Mouse (Mus musculus) heart, adult 11 months (tissue): ENCODE measurements around the gene Phf5a.
"Not testable (repeated sequence)": the region's sequence is repeated elsewhere in the genome, so short reads cannot be mapped to it uniquely, and the experiment has no call there.

ENCODE experiments used
- DNase-seq: peaks from one replicate; pipeline ENCODE4 v3.0.0; 2022

Phf5a gene

DNA sequence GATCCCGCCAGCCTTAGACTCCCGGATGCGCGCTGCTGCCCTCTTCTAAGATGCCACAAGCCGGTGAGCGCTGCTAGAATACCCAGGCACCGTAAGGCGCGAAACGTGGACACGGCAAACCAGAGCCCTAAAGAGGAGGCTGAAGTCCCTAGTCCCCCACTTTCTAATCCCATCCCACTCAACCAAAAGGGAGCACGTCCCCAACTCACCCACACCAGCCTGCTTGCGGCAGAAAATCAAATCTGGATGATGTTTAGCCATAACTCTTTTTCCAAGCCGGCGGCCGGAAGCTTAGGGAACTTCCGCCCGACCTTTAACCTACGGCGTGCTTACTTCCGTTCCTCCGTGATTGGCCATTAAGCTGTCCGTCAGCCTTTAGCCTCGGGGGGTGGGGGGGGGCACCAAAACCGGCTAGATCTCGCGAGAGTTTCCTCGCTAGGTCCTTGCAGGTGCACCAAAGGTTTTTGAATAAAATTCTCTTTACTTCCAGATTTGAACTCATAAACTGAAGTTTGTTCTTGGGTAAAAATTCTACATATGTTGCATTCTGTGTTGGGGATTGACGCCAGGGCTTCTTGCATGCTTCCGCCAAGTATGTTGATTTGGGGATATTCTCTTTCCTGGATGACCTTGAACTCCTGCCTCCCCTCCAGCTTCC lies at the start of gene Phf5a:
TSS of gene Phf5a (minus strand) at position 308 of the 658 bp plus-strand sequence.
- peak; percentile 99 for DNase-seq

- peak; percentile 89 for DNase-seq
These were observed 49.5 kb upstream of the Phf5a start for GRCm38 (mm10) chr15:81921255-81921654.

DNA sequence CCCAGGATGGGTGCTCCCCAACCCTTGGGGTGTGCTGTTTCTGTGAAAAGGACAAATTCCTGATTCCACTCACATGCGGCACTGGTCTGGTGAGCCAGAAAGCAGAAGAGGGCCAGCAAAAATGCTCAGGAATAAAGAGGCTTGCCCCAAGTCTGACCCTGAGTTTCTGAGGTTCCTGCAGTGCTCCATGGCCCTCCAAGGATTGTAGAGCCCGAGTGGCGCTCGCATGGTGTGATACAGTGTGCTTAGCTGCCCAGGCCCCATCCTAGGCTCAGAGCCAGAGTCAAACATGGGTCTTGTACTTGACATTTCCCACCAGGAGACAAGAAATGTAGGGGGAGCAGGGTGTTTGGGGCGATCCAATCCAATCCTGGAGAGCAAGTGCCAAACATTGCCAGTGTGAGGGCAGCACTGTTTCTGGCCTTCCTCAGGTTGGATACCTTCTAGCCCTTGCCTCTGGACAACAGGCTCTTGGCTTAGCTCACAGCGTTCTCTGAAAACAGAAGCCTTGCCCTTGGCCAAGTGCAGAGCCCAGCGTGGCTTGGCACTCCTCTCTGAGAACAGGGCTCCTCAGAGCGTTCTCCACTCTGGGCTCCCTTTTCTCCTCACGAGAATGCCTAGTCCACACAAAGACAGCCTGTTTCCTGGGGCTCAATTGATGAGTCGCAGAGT lies 49.0 kb upstream of the Phf5a start:
- DNase-seq: peak; percentile 86

- DNase-seq: peak; percentile 91
These were observed 47.4 kb upstream of the Phf5a start for GRCm38 (mm10) chr15:81919062-81919461.

DNA sequence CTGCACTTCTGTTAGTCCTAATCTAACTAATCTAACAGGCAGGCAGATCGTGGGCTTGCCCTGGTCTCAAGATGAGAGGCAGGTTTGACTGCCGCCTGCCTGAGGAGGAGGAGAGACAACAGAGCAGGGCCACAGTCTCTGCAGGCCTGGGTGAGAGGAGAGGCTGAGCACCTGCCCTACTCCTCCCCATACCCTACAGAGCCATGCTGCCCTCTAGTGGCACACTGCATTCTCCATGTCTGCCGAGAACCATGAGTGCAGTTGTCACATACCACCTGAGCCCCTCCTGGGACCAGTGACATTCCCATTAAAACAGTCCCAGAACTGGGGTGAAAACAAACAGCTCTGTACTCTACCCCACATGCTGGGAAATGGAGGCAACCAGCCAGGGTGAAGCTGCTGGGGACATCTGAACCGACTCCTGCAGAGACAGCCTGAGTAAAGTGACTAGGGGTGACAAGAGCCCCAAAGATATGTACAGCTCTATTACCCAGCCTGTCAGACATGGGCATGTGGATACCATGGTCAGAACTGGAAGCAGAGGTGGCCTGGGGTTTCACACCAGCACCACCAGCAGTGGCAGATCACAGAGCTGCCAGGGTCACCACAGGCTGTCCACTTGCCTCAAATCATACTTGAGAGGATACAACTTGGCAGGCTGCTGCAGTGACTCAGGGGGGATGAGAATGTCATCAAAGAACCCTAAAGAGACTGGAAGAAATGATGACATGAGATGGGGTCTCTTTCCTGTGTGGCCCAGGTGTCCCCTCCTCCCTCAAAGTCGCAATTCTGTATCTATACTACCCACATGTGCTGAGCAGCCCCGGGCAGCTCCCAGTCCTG lies 46.1 kb upstream of the Phf5a start:
- DNase-seq: peak; percentile 95

DNA sequence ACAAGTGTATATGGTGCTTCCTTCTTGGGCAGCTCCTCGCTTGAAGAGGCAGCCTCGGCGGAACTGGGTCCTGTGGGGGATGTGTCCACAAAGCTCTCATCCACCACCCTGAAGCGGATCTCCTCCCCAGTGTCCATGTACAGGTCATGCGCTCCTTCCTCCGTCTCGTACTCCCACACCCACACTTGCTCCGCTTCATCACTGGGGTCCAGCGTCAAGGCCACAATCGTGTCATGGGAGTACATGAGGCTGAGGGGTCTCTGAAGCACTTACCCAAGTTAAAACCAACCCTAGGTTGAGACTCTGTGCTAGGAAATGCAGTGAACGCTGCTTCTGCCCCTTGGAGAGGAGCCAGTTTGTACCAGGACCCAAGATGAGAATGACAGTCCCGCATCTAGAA lies 45.5 kb upstream of the Phf5a start:
- DNase-seq: peak; percentile 92

DNA sequence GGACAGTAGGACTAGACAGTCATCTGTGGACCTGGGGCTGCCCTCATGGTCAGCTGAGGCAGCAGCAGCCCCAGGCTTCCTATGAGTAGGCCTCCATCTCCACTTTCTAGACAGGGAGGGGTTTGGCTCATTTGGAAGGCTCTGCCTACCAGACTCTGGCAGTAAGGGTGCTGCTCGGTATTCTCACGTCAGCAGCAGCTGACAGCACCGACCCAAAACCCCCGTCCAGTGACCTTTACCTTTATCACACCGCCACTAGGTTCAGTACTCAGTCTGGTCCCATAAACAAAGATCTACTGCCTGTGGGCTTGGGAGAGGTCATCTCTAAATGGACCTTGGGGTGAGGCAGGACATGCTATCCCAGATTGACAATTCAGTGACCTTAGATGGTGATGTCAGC lies 44.0 kb upstream of the Phf5a start:
- peak; percentile 94 for DNase-seq

DNA sequence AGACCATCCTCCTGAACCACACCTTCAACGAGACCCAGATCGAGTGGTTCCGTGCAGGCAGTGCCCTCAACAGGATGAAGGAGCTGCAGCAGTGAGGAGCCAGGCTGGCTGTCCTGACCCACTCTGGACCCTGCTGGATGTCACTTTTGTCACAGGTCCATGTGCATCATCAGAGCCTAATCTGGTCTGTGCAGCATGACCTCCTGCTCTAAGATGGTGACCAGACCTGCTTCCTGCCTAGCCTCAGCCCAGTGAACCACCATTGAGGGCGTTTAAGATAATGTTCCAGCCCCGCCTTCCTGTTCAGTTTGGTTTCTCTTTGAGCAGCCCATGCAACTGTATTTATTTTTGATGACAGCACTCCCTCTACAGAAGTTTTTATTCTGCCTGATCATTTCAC lies 43.0 kb upstream of the Phf5a start:
- no peak for DNase-seq

GRCm38 (mm10) chr15:81912498-81912897 lies 40.8 kb upstream of the Phf5a start:
- no peak for DNase-seq

GRCm38 (mm10) chr15:81908767-81909166 lies 37.1 kb upstream of the Phf5a start:
- not testable (repeated sequence) for DNase-seq

DNA sequence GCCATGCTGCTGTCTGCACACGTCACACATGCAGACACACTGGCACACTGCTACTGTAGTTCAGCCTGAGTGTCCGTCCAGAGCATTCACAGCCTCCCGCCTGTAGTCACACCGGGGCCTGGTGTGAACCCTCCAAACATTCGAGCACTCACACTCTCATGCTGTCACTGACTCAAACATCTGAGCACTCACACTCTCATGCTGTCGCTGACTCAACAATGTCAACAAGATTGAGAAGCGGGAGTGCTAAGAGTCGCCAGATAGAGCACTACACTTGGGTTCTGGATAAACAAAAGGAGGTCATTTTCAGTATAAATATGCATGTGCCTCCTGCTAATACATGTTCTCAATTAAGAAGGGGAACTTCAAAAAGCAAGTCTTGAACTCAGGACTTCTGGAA lies 36.2 kb upstream of the Phf5a start:
- no peak for DNase-seq

- DNase-seq: no peak
These were observed 33.2 kb upstream of the Phf5a start for GRCm38 (mm10) chr15:81904939-81905338.

DNA sequence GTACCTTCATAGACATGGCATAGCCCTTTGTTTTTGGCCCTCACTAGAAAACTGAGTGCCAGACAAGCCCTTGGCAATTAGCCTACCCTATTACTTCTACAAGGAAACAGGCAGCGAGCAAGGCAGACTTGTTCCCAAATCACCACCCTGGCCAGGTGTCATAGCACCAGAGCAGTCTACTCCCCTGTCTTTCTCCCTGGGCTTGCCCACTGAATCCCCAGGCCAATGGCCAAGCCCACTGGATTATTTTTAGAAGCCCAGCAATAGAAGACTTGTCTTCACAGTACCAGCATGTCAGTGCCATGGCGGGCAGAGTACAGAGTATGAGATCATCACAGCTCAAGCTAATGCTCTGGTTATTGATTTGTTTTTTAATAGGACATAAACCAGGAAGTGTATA lies 27.0 kb upstream of the Phf5a start:
- peak; percentile 95 for DNase-seq

DNA sequence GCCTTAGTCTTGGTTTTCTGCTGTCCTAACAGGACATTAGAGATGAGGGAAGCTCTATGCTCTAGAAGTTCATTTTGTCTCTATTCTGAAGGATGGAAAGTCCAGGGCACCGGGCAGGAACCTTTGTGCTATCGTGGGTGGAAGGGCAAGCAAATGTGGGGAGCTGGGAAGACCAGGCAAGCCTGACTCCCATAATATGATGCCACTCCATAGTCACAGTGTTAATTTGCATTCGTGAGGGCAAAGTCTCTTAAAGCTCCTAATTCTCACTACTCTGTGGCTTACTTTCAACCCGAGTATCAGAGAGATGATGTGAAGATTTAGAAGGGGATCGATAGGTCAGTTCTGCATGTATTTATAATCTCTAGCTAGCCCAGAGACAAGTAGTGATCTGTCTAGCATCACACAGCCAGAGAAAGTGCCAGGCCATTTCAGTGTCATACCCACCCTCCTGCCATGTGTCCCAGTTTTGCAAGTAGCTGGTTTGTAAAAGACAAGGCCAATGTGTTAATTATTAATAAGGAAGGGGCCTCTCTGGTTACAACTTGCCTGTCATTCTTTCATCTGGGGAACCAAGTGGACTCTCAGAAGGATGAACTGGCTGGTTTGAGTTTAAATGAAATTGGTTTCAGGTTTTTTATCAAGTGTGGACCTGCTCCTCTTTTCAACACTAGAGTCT lies 26.0 kb upstream of the Phf5a start:
- no peak for DNase-seq

DNA sequence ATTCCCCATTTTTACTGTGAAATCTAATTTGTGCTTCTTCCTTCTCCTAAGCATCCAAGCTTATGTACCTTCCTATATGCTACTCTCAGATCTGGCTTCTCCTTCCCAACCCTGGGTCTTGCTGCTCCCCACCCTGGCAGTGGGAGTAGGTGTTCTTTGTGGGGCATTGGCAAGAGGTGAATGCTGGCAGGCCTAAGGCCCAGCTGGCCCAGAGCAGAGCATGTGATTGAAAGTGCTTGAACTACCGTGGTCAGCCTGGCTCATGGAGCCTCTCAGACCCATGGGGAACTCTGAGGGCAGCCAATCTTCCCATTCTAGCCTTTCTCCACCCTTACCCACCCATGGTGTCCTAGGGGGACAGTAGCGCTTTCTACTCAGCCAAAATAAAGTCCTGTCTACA lies 24.7 kb upstream of the Phf5a start:
- DNase-seq: peak; percentile 94

GRCm38 (mm10) chr15:81894002-81894401 lies 22.3 kb upstream of the Phf5a start:
- DNase-seq: no peak

DNA sequence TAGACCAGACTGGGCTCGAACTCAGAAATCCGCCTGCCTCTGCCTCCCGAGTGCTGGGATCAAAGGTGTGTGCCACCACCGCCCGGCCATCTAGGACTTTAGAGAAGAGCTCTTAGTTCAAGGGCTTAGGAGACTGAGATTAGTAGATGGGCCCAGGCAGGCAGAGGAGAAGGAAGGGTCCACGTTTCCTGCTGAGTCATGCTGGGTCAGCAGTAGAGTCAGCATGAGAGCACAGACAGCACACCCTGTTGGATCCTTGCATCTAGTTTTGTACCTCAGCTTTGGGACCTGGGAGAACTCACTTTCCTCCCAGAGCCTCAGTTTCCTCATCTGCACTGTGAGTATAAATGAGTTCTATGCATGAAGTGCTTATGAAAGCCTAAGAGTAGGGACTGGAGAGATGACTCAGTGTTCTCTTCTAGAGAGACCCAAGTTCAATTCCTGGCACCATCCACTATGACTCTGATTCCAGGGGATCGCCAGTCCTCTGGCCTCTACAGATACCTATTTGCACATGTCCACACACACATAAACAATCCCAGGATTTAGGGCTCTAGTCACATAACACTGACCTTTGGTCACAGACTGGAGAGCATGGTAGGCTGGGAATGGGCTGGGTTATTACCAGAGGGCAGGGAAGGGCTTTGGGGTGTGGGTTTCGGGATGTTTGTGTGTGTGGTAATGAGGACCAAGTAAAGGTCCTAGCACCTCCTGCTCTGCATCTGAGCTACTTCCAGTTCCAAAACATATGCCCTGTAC lies 20.3 kb upstream of the Phf5a start:
- DNase-seq: no peak

DNA sequence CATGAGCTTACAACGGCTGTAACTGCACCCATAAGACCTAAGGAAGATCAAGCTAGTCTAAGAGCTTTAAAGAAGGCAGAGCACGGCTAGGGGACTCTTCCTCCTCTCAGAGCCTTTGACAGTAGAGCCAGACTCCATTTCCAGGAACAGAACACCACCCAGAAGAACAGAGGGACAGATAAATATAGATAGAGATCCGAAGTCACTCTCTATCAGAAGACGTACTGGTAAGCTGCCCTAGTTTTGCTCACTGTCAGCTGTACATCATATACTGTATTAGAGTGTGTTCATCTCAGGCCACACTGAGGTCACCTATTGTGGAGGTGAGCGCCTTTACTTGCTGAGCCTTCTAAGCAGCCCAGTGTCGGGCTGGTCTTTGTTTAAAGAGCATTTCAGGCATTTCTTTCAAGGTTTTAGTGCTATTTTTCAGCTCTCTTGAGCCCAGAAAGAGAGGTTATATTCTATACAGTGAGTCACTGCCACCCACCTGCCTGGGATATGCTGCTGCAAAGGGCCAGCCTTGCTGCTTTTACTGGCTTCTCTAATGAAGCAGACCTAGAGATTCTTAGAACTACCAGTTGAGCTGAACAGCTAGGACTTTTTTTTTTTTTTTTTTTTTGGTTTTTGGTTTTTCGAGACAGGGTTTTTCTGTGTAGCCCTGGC lies 19.6 kb upstream of the Phf5a start:
- DNase-seq: no peak

- DNase-seq: peak; percentile 96
These were observed 17.5 kb upstream of the Phf5a start for GRCm38 (mm10) chr15:81889175-81889574.

- DNase-seq: no peak
These were observed 15.3 kb upstream of the Phf5a start for GRCm38 (mm10) chr15:81886795-81887550.

GRCm38 (mm10) chr15:81885418-81885934 lies 13.8 kb upstream of the Phf5a start:
- DNase-seq: no peak
